Mouse (Mus musculus) ES-Bruce4 (cell line): ENCODE data around the gene Selenoi. TPM values are rescaled to one million over a fixed set of nuclear protein-coding genes. Genes with fewer than 3 reads are reported as not detected.

ENCODE experiments used
- H3K27ac ChIP-seq: 2 replicates; pipeline ENCODE4 v1.5.1; 2012; ENCODE audit warnings: low read length, inconsistent platforms; ENCODE audit not compliant: insufficient read depth
- H3K27me3 ChIP-seq: 2 replicates; pipeline ENCODE4 v1.6.1; 2012; ENCODE audit warnings: mild to moderate bottlenecking, low read length, inconsistent platforms; ENCODE audit not compliant: control insufficient read depth, poor library complexity, insufficient read depth, severe bottlenecking
- H3K36me3 ChIP-seq: 2 replicates; pipeline ENCODE4 v1.6.1; 2012; ENCODE audit warnings: inconsistent platforms, mild to moderate bottlenecking, low read length, moderate library complexity; ENCODE audit not compliant: control insufficient read depth, poor library complexity, insufficient read depth, severe bottlenecking
- H3K4me1 ChIP-seq: one replicate; pipeline ENCODE4 v1.8.1; 2011; ENCODE audit warnings: low read length; ENCODE audit not compliant: control insufficient read depth, insufficient read depth
- H3K4me3 ChIP-seq: 2 replicates; pipeline ENCODE4 v1.5.1; 2011; ENCODE audit warnings: low read depth, mild to moderate bottlenecking, low read length
- H3K9ac ChIP-seq: 2 replicates; pipeline ENCODE4 v1.6.1; 2012; ENCODE audit warnings: low read depth, mild to moderate bottlenecking, inconsistent platforms; ENCODE audit not compliant: poor library complexity, severe bottlenecking
- H3K9me3 ChIP-seq: replicated peaks from 2 replicates; pipeline ENCODE4 v1.6.1; 2012; ENCODE audit warnings: mild to moderate bottlenecking, low read length, inconsistent platforms; ENCODE audit not compliant: control insufficient read depth, poor library complexity, insufficient read depth, severe bottlenecking
- CTCF ChIP-seq: IDR thresholded peaks from one replicate; pipeline ENCODE4 v1.8.1; 2011; ENCODE audit warnings: low read depth, low read length
- EP300 ChIP-seq: IDR thresholded peaks from 2 replicates; pipeline ENCODE4 v1.6.1; 2011; ENCODE audit warnings: low read depth, low read length; ENCODE audit not compliant: insufficient read depth
- POLR2A ChIP-seq: IDR thresholded peaks from one replicate; pipeline ENCODE4 v1.8.1; 2011; ENCODE audit warnings: low read length; ENCODE audit not compliant: insufficient read depth
- polyA plus RNA-seq: library from polyadenylated mRNA; stranded (reverse); fragments of >200 nt; gene quantifications from 2 replicates; pipeline ENCODE4 v1.2.4, GENCODE M21; 2011; ENCODE audit warnings: low read depth; ENCODE audit not compliant: missing spikeins, insufficient read depth, insufficient read length

Selenoi gene
- polyA plus RNA-seq, 1 experiment = 41.6 TPM

DNA sequence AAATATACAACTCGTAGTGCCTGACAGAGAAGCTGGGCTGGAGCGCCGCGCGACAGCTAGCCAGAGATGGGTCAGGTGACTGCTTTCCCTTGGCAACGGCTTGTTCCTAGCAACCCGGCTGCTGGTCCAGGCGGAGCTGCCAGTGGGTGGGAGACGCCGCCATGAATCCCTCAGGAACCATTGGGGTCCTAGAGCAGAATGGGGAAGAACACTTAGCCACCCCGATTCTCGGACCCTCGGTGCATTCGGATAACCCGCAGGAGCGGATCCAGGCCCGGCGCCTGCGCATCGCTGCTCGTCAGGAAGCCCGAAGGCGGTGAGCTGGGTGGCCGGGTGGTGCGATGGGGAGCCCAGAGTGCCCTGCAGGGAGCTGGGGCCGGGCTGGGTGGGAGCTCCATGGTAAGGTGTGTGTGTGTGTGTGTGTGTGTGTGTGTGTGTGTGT, 48.9 kb downstream of the Selenoi start, which contains the start of gene Drc1:
Gene Drc1, plus strand, starts transcription at position 98 of the 442 bp plus-strand sequence.
- no peaks in the 10 kb centered on the region; the same call in 1 of the 2 replicates for H3K9me3 ChIP-seq
- H3K27ac ChIP-seq = no peak within 1 kb of the TSS
- H3K9ac ChIP-seq = peak within 1 kb of the TSS; percentile 51; the same call in 1 of the 2 replicates
- peaks cover 4% of the 10 kb centered on the region for H3K4me1 ChIP-seq
- no peaks in the 10 kb centered on the region for H3K27me3 ChIP-seq
- peak within 1 kb of the TSS; percentile 74 for H3K4me3 ChIP-seq
- H3K36me3 ChIP-seq = no peaks in the 10 kb centered on the region
- TF ChIP-seq CTCF (no peak), EP300 (no peak), POLR2A (no peak)

DNA sequence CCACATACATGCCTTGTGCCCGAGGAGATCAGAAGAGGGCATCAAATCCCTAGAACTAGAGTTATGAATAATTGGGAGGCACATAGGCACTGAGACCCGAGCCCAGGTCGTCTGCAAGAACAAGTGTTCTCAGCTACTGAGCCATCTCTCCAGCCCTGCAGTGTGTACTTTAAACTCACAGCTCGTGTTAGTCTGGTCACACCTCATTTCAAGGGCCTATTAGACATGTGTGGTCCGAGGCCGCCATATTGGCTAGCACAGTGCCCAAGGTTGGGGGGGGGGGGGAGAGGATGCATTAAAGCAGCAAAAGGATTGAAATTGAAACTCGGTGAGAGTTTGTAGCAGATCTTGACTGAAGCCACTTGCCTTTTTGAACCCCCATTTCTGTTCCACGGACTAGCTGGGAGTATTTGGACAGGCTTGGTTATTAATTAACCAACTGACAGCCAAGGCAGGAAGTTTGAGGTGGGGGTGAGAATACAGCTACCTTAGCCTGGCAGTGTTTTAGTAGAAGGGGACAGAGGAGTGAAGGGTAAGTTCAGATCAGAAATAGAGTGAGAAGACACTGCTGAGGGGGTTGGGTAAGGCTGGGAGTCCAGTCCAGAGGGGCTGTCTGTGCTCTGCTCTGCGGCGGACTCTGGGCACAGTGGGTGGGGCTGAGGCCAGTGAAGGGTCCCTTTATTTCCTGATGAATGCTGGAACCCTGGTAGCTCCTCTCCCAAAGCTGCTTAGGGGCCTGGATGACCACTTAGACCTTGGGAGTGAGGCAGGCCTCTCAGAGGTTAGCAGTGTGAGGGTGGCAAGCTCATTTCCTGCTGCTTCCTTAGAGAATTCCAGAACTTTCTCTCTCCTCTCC, 53.8 kb downstream of the Selenoi start:
- TF ChIP-seq EP300 = no peak
- TF ChIP-seq POLR2A = no peak
- TF ChIP-seq CTCF = no peak
- H3K27ac ChIP-seq = no peak overlapping the region
- H3K36me3 ChIP-seq = no peaks in the 10 kb centered on the region
- H3K9ac ChIP-seq = no peak overlapping the region
- H3K9me3 ChIP-seq = no peaks in the 10 kb centered on the region; the same call in 1 of the 2 replicates
- H3K27me3 ChIP-seq = no peaks in the 10 kb centered on the region
- no peak overlapping the region for H3K4me3 ChIP-seq
- no peaks in the 10 kb centered on the region for H3K4me1 ChIP-seq

DNA sequence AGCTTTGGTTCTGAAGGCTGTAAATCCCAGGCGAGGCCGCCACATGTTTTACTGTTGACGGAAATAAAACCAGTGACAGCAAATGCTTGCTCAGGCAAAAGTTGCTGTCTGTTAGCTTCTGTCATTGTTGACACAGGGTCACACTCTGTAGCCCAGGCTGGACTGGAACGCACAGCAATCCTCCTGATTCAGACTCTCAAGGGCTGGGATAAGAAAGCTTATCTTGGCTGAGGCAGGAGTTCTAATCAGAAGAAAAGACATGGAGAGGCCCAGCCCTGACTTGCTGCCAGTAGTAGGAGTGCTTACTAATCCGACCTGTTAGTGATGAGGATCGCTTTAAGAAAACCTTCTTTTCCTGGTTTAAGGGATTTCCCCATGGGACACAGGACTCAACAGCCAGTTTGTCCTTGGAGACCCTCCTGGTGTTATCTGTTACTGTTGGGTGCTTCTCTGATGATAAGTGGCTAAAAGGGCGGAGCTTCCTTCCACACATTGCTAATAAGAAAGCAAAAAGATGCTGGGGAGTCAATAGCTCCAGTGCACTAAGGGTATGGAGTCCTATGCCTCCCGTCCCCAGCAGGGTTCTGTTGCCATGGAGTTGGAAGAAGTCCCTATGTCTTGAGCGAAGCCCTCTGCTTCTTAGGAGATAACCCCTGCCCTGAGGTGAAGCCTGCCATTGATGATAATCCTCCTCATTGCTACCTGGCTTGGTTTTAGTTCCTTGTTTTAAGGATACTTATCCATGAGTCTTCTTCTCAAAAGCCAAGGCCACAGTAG, 54.9 kb downstream of the Selenoi start:
- Histone ChIP-seq H3K4me3 (no peak overlapping the region), H3K27me3 (no peaks in the 10 kb centered on the region), H3K9me3 (no peaks in the 10 kb centered on the region; the same call in 1 of the 2 replicates), H3K9ac (no peak overlapping the region), H3K4me1 (no peaks in the 10 kb centered on the region), H3K36me3 (no peaks in the 10 kb centered on the region), H3K27ac (no peak overlapping the region)
- TF ChIP-seq CTCF (no peak), EP300 (no peak), POLR2A (no peak)

Other genes starting within 250 kb of the Selenoi start
- not detected in 2 replicates for gene Il6, start 219.5 kb upstream of the Selenoi start, polyA plus RNA-seq
- gene Tyms, start 159.0 kb upstream of the Selenoi start, polyA plus RNA-seq = 82.8 and 94.5 TPM in 2 replicates
- 0.67 and 1.0 TPM in 2 replicates for gene Garem2, start 127.4 kb upstream of the Selenoi start, polyA plus RNA-seq
- gene 3110082J24Rik, start 126.5 kb upstream of the Selenoi start, polyA plus RNA-seq = not detected in 2 replicates
- 59.3 and 65.7 TPM in 2 replicates for gene Hadha, start 77.4 kb upstream of the Selenoi start, polyA plus RNA-seq
- gene Hadhb, start 77.3 kb upstream of the Selenoi start, polyA plus RNA-seq = 44.7 and 45.3 TPM in 2 replicates
- gene Adgrf3, start 26.9 kb upstream of the Selenoi start, polyA plus RNA-seq = not detected in 2 replicates
- gene Drc1, start 48.8 kb downstream of the Selenoi start, polyA plus RNA-seq = 1.1 and 2.0 TPM in 2 replicates
- gene Otof, start 229.4 kb downstream of the Selenoi start, polyA plus RNA-seq = not detected in 2 replicates
- gene 1700001C02Rik, start 233.5 kb downstream of the Selenoi start, polyA plus RNA-seq = not detected in 2 replicates